Mouse (Mus musculus) lung, embryonic 15.5 days (tissue): ENCODE data around the gene Oas1f. TPM values are rescaled to one million over a fixed set of nuclear protein-coding genes. Genes with fewer than 3 reads are reported as not detected.
"Not testable (repeated sequence)": the region's sequence is repeated elsewhere in the genome, so short reads cannot be mapped to it uniquely, and the experiment has no call there.

Source experiments
- ATAC-seq: fragments of 200-750 bp; cut with Nextera tagmentation; 2 replicates; pipeline ENCODE4 v1.8.0; 2017; ENCODE audit warnings: moderate number of reproducible peaks, borderline replicate concordance; ENCODE audit not compliant: low FRiP score, low TSS enrichment; ENCODE audit errors: extremely low read depth
- H3K27ac ChIP-seq: fragments of 300-500 bp; sonication (generic); 2 replicates; pipeline ENCODE4 v1.5.1; 2015; ENCODE audit warnings: moderate library complexity, mild to moderate bottlenecking, inconsistent platforms
- H3K27me3 ChIP-seq: fragments of 300-500 bp; sonication (generic); 2 replicates; pipeline ENCODE4 v1.6.1; 2015; ENCODE audit warnings: inconsistent platforms
- H3K36me3 ChIP-seq: fragments of 300-500 bp; sonication (generic); 2 replicates; pipeline ENCODE4 v1.6.1; 2015; ENCODE audit warnings: inconsistent platforms
- H3K4me1 ChIP-seq: fragments of 300-500 bp; sonication (generic); 2 replicates; pipeline ENCODE4 v1.6.1; 2015; ENCODE audit warnings: inconsistent platforms
- H3K4me2 ChIP-seq: fragments of 300-500 bp; sonication (generic); 2 replicates; pipeline ENCODE4 v1.6.1; 2015; ENCODE audit warnings: inconsistent platforms, mild to moderate bottlenecking, moderate library complexity
- H3K4me3 ChIP-seq: fragments of 300-500 bp; sonication (generic); 2 replicates; pipeline ENCODE4 v1.5.1; 2015; ENCODE audit warnings: mild to moderate bottlenecking, inconsistent platforms
- H3K9ac ChIP-seq: fragments of 300-500 bp; sonication (generic); 2 replicates; pipeline ENCODE4 v1.6.1; 2015; ENCODE audit warnings: inconsistent platforms
- H3K9me3 ChIP-seq: fragments of 300-500 bp; sonication (generic); 2 replicates; pipeline ENCODE4 v1.6.1; 2016; ENCODE audit warnings: inconsistent platforms
- WGBS: fragments of 180-500 bp; shearing (Covaris S2); methylation state at CpG from one replicate; pipeline ENCODE4 v1.1.7; 2015; 5-methylcytosine and 5-hydroxymethylcytosine counted together
- microRNA-seq: library from miRNA; unstranded; fragments of <30 nt; microRNA quantifications from one replicate; pipeline ENCODE4, GENCODE M21; 2016
- polyA plus RNA-seq: library from polyadenylated mRNA; unstranded; fragments of >200 nt; fragmentation: Nextera tagmentation; extraction: Ambion mirVana; gene quantifications from 2 replicates; pipeline ENCODE4 v1.2.1, GENCODE M21; 2015

Oas1f gene
- polyA plus RNA-seq, 1 experiment from 2014 or later: not detected

DNA sequence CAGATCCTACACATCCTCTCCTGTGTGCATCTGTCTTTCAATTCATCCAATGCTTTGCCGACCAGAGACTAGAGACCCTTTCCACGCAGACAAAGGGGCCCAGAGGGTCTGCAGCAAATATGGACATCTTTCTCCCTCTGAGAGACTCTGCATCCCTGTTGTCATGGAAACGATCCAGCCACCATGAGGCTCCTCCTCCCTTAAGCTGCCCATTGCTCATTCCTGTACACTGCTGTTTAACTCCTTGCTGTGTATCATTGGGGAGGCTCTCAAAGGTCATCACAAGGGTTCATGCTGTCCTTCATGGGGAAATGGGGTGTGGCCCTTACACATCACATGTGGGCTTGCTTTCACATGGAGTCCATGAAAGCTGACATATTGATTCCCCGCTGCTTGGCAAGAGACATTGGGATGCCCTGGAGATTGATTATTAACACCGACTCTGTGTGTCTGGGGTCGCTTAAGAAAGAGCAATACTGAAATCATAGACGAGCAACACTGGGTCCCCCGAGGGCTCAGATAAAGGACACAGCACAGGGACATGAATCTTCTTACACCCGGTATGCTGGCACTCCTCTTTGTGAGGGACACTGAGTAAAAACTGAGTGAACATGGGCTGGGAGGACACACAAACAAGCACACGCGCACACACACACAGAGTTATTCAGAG lies 48.2 kb downstream of the Oas1f start:
- Histone ChIP-seq H3K4me2 (no peak overlapping the region), H3K9me3 (no peaks in the 10 kb centered on the region), H3K4me3 (no peak overlapping the region), H3K9ac (no peak overlapping the region), H3K36me3 (no peaks in the 10 kb centered on the region), H3K27me3 (no peaks in the 10 kb centered on the region), H3K27ac (no peak overlapping the region), H3K4me1 (no peaks in the 10 kb centered on the region)
- WGBS: 84% methylated on average over 11 of the region's 11 CpGs
- no peak for ATAC-seq

DNA sequence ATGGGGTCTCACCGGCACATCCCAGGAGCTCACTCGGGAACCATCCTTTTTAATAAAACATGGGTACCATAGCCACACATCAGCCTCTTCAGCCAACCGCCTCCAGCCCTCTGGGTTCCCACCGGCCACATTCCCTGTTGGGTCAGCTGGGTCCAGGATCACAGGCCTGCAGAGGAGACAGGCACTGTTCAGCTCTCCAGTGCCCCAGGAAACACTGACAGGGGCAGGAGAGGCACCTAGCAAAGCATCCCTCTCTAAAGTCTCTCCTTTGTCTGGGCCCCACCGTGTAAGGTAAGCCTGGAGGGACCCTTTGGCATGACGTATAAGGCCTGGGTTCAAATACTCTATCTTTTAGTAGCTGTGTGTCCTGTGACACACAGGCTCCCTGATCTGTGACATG lies 51.1 kb downstream of the Oas1f start:
- Histone ChIP-seq H3K36me3 (no peaks in the 10 kb centered on the region), H3K4me1 (no peaks in the 10 kb centered on the region), H3K27me3 (no peaks in the 10 kb centered on the region), H3K9me3 (no peaks in the 10 kb centered on the region), H3K27ac (no peak overlapping the region), H3K4me2 (no peak overlapping the region), H3K4me3 (no peak overlapping the region), H3K9ac (no peak overlapping the region)
- ATAC-seq: no peak
- 81% methylated on average over 6 of the region's 6 CpGs for WGBS

DNA sequence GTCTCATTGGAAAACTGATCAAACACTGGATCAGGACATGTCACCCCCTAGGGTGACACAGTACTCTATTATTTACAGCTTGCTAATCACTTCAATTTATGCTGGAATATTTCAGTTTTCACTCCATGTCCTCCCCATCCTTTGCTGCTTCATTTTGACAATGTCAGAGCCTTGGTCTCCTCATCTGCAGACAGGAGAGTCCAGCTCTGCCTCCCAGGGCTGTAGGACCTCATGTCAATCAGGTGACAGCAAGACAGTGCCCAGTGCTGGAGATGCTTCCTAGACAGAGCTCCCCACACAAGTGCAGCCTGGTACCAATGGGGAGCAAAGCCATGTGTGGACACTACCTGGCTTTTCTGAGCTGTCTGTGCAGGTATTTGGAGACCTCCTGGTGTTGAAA lies 51.6 kb downstream of the Oas1f start:
- Histone ChIP-seq H3K9me3 (no peaks in the 10 kb centered on the region), H3K4me1 (no peaks in the 10 kb centered on the region), H3K4me3 (no peak overlapping the region), H3K4me2 (no peak overlapping the region), H3K9ac (no peak overlapping the region), H3K27ac (no peak overlapping the region), H3K36me3 (no peaks in the 10 kb centered on the region), H3K27me3 (no peaks in the 10 kb centered on the region)
- ATAC-seq: no peak

- no peak for ATAC-seq
- Histone ChIP-seq H3K9ac (no peak overlapping the region), H3K36me3 (no peaks in the 10 kb centered on the region), H3K4me1 (no peaks in the 10 kb centered on the region), H3K27ac (no peak overlapping the region), H3K4me2 (no peak overlapping the region), H3K9me3 (no peaks in the 10 kb centered on the region), H3K4me3 (no peak overlapping the region), H3K27me3 (no peaks in the 10 kb centered on the region)
- WGBS: 40% methylated on average over 1 of the region's 1 CpGs
Measured at GRCm38 (mm10) chr5:120900666-120901065, 53.5 kb downstream of the Oas1f start.

DNA sequence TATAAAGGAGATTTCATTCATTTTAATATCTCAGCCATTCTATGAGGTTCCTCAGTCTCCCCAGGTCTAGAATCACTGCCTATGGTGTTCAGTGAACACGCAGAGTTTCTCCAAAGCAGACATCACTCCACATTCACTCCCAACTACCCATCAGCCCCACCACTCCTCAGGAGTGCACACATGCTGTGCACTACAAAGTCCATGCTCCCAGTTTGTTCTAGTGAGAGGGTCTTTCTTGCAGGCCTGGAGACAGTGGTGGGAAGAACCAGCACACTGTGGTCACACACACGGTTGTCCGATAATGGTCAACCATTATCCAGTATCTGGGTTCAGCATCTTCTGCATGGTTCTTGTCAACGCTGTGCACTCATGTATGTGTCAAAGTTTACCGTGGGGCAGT lies 54.9 kb downstream of the Oas1f start:
- no peak overlapping the region for H3K4me3 ChIP-seq
- no peak overlapping the region for H3K9ac ChIP-seq
- no peaks in the 10 kb centered on the region for H3K4me1 ChIP-seq
- WGBS: 91% methylated on average over 5 of the region's 5 CpGs
- no peak for ATAC-seq
- no peak overlapping the region for H3K27ac ChIP-seq
- H3K36me3 ChIP-seq: no peaks in the 10 kb centered on the region
- no peaks in the 10 kb centered on the region for H3K9me3 ChIP-seq
- no peak overlapping the region for H3K4me2 ChIP-seq
- H3K27me3 ChIP-seq: no peaks in the 10 kb centered on the region

GRCm38 (mm10) chr5:120906791-120907733 lies 59.9 kb downstream of the Oas1f start, which contains the start of gene Oas1a:
TSS of gene Oas1a (minus strand) at chr5:120907521.
- 31% methylated on average over 9 of the region's 12 CpGs for WGBS
- H3K4me3 ChIP-seq, ATAC-seq, H3K27me3 ChIP-seq, H3K27ac ChIP-seq, H3K4me2 ChIP-seq, H3K4me1 ChIP-seq, H3K9ac ChIP-seq, H3K36me3 ChIP-seq, H3K9me3 ChIP-seq: not testable (repeated sequence)

Small RNAs within 50 kb of the gene (microRNA-seq; reads per million reads assigned to microRNA genes)
- not detected for gene Gm22907

Other genes starting within 250 kb of the Oas1f start
- gene Rita1, start 234.8 kb upstream of the Oas1f start, polyA plus RNA-seq: 11.1 and 11.6 TPM in 2 replicates
- 37.8 and 41.1 TPM in 2 replicates for gene Ddx54, start 234.6 kb upstream of the Oas1f start, polyA plus RNA-seq
- 0.44 and 0.59 TPM in 2 replicates for gene Cfap73, start 213.1 kb upstream of the Oas1f start, polyA plus RNA-seq
- gene Rasal1, start 198.6 kb upstream of the Oas1f start, polyA plus RNA-seq: 0.05 and 0.27 TPM in 2 replicates
- 2.5 and 3.8 TPM in 2 replicates for gene Dtx1, start 135.4 kb upstream of the Oas1f start, polyA plus RNA-seq
- gene Oas2, start 97.5 kb upstream of the Oas1f start, polyA plus RNA-seq: 0.30 and 0.34 TPM in 2 replicates
- 0.09 and 0.12 TPM in 2 replicates for gene Oas3, start 69.7 kb upstream of the Oas1f start, polyA plus RNA-seq
- gene Oas1e, start 51.8 kb upstream of the Oas1f start, polyA plus RNA-seq: not detected in 2 replicates
- gene Oas1c, start 34.9 kb upstream of the Oas1f start, polyA plus RNA-seq: 0.33 and 0.49 TPM in 2 replicates
- gene Oas1h, start 14.1 kb downstream of the Oas1f start, polyA plus RNA-seq: not detected in 2 replicates
- gene Oas1g, start 40.2 kb downstream of the Oas1f start, polyA plus RNA-seq: 0.66 and 1.0 TPM in 2 replicates
- gene Oas1a, start 60.2 kb downstream of the Oas1f start, polyA plus RNA-seq: 1.6 and 1.9 TPM in 2 replicates
- gene Oas1d, start 67.2 kb downstream of the Oas1f start, polyA plus RNA-seq: not detected in 2 replicates
- 0.07 TPM in 1 of 2 replicates, not detected in the other for gene Rph3a, start 162.7 kb downstream of the Oas1f start, polyA plus RNA-seq